Mouse (Mus musculus): Measurements from ENCODE around the gene Pttg1ip.

The Pttg1ip gene

GRCm38 (mm10) chr10:77581408-77582284 is at the start of gene Pttg1ip:
Pttg1ip (plus strand) TSS chr10:77581720.
- DNase-seq (ENCODE audit: low spot score) = peak; percentile 92

- DNase-seq (ENCODE audit: low spot score) = no peak
Observed at GRCm38 (mm10) chr10:77532020-77532413, 49.5 kb upstream of the Pttg1ip start.

- no peak for DNase-seq (ENCODE audit: low spot score)
Observed at GRCm38 (mm10) chr10:77536727-77537126, 44.8 kb upstream of the Pttg1ip start.

- no peak for DNase-seq (ENCODE audit: low spot score)
Observed at GRCm38 (mm10) chr10:77537215-77538209, 44.0 kb upstream of the Pttg1ip start.

- no peak for DNase-seq (ENCODE audit: low spot score)
Observed at GRCm38 (mm10) chr10:77539320-77539945, 42.1 kb upstream of the Pttg1ip start.

- no peak for DNase-seq (ENCODE audit: low spot score)
Observed at GRCm38 (mm10) chr10:77540576-77541102, 40.9 kb upstream of the Pttg1ip start.

GRCm38 (mm10) chr10:77541864-77542666 is 39.5 kb upstream of the Pttg1ip start:
- DNase-seq (ENCODE audit: low spot score) = no peak

- DNase-seq (ENCODE audit: low spot score) = no peak
Observed at GRCm38 (mm10) chr10:77543226-77543625, 38.3 kb upstream of the Pttg1ip start.

- peak; percentile 16 for DNase-seq (ENCODE audit: low spot score)
Observed at GRCm38 (mm10) chr10:77544916-77545315, 36.6 kb upstream of the Pttg1ip start.

- no peak for DNase-seq (ENCODE audit: low spot score)
Observed at GRCm38 (mm10) chr10:77548576-77548975, 32.9 kb upstream of the Pttg1ip start.

- no peak for DNase-seq (ENCODE audit: low spot score)
Observed at GRCm38 (mm10) chr10:77550874-77551273, 30.6 kb upstream of the Pttg1ip start.

GRCm38 (mm10) chr10:77552162-77552561 is 29.4 kb upstream of the Pttg1ip start:
- DNase-seq (ENCODE audit: low spot score) = no peak

GRCm38 (mm10) chr10:77553285-77553684 is 28.2 kb upstream of the Pttg1ip start:
- DNase-seq (ENCODE audit: low spot score) = no peak

- no peak for DNase-seq (ENCODE audit: low spot score)
Observed at GRCm38 (mm10) chr10:77554918-77555317, 26.6 kb upstream of the Pttg1ip start.

GRCm38 (mm10) chr10:77556631-77557030 is 24.9 kb upstream of the Pttg1ip start:
- no peak for DNase-seq (ENCODE audit: low spot score)

GRCm38 (mm10) chr10:77557641-77558040 is 23.9 kb upstream of the Pttg1ip start:
- DNase-seq (ENCODE audit: low spot score) = no peak

- DNase-seq (ENCODE audit: low spot score) = no peak
Observed at GRCm38 (mm10) chr10:77560090-77560489, 21.4 kb upstream of the Pttg1ip start.

GRCm38 (mm10) chr10:77560830-77561229 is 20.7 kb upstream of the Pttg1ip start:
- DNase-seq (ENCODE audit: low spot score) = no peak

- DNase-seq (ENCODE audit: low spot score) = no peak
Observed at GRCm38 (mm10) chr10:77561508-77561907, 20.0 kb upstream of the Pttg1ip start.

- DNase-seq (ENCODE audit: low spot score) = no peak
Observed at GRCm38 (mm10) chr10:77565005-77565404, 16.5 kb upstream of the Pttg1ip start.

GRCm38 (mm10) chr10:77566651-77567050 is 14.9 kb upstream of the Pttg1ip start:
- DNase-seq (ENCODE audit: low spot score) = peak; percentile 80

Data from ovary, postnatal 14 days (tissue).